Mouse (Mus musculus) mouse trophoblast stem cell (cell line): ENCODE results near the gene Ctnnbip1.

Experiments
- in situ Hi-C, 2 experiments: fragments of 300-500 bp; cut with MseI, MboI; formaldehyde crosslinking; loops; 2 replicates in 1 of 2; 3 replicates in 1 of 2; pipeline ENCODE4 v1.15.1; 2025

The Ctnnbip1 gene

GRCm38 (mm10) chr4:149561986-149562904 is 44.2 kb downstream of the Ctnnbip1 start:
- in situ Hi-C loops = no loop called here

GRCm38 (mm10) chr4:149562905-149563347 is 44.9 kb downstream of the Ctnnbip1 start:
- in situ Hi-C loops = no loop called here

- in situ Hi-C loops = no loop called here
These were observed 45.9 kb downstream of the Ctnnbip1 start for GRCm38 (mm10) chr4:149563941-149564361.

GRCm38 (mm10) chr4:149564452-149565407 is 46.7 kb downstream of the Ctnnbip1 start:
- in situ Hi-C loops = no loop called here

- in situ Hi-C loops = no loop called here
These were observed 49.5 kb downstream of the Ctnnbip1 start for GRCm38 (mm10) chr4:149567432-149568026.

- in situ Hi-C loops = no loop called here
These were observed 50.6 kb downstream of the Ctnnbip1 start for GRCm38 (mm10) chr4:149568622-149569021.

GRCm38 (mm10) chr4:149569781-149570497 is 51.9 kb downstream of the Ctnnbip1 start:
- in situ Hi-C loops = no loop called here

GRCm38 (mm10) chr4:149570498-149570863 is 52.4 kb downstream of the Ctnnbip1 start:
- in situ Hi-C loops = no loop called here

GRCm38 (mm10) chr4:149571209-149571608 is 53.2 kb downstream of the Ctnnbip1 start:
- in situ Hi-C loops = no loop called here

GRCm38 (mm10) chr4:149571651-149572149 is 53.7 kb downstream of the Ctnnbip1 start:
- in situ Hi-C loops = no loop called here

- in situ Hi-C loops = no loop called here
These were observed 54.4 kb downstream of the Ctnnbip1 start for GRCm38 (mm10) chr4:149572446-149572845.

- in situ Hi-C loops = no loop called here
These were observed 54.8 kb downstream of the Ctnnbip1 start for GRCm38 (mm10) chr4:149572851-149573250.

GRCm38 (mm10) chr4:149574391-149574821 is 56.4 kb downstream of the Ctnnbip1 start:
- in situ Hi-C loops = no loop called here

GRCm38 (mm10) chr4:149576061-149576460 is 58.0 kb downstream of the Ctnnbip1 start:
- in situ Hi-C loops = no loop called here

- in situ Hi-C loops = no loop called here
These were observed 59.0 kb downstream of the Ctnnbip1 start for GRCm38 (mm10) chr4:149576993-149577548.

GRCm38 (mm10) chr4:149578085-149578681 is 60.1 kb downstream of the Ctnnbip1 start:
- in situ Hi-C loops = no loop called here

- in situ Hi-C loops = no loop called here
These were observed 60.8 kb downstream of the Ctnnbip1 start for GRCm38 (mm10) chr4:149578831-149579230.

- in situ Hi-C loops = no loop called here
These were observed 67.2 kb downstream of the Ctnnbip1 start for GRCm38 (mm10) chr4:149585236-149585635.

- in situ Hi-C loops = no loop called here
These were observed 68.2 kb downstream of the Ctnnbip1 start, which contains the start of gene Clstn1 for GRCm38 (mm10) chr4:149586044-149586782. TSS of gene Clstn1 (plus strand) at chr4:149586468.
